Mouse (Mus musculus): ENCODE data around the gene Tmc5. TPM values are rescaled to one million over a fixed set of nuclear protein-coding genes. Genes with fewer than 3 reads are reported as not detected.
A peak's percentile ranks its signal among the peaks of the same experiment; 100 is the strongest.

Tmc5 gene
- polyA plus RNA-seq, 1 experiment from 2014 or later, result 2.4 TPM

DNA sequence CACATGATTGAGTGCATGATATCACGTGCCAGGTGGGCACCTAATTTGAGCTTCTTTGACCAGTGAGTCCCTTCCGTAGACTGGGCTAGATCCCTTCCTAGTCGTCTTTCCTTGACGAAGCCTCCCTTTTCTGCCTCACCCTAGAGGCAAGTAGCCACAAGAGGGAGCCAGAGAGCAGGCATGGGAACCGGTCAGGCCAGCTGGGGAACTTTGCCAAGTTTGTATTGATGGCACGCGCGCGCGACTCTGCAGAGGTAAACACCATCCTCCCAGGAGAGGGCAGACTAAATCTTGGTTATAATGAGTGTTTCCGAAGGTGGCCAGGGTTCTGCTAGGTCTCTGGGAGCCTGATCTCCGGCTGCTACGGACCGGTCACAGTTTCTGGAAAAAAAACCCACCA is 1.9 kb upstream of the Tmc5 start:
- Histone ChIP-seq H3K36me3 (ENCODE audit: control insufficient read depth, insufficient read depth, low read length) (no peaks in the 10 kb centered on the region), H3K27me3 (ENCODE audit: control insufficient read depth, insufficient read depth, low read length) (0 out of 2 replicates have a peak, but pooled peaks cover 5% of the 10 kb centered on the region), H3K9me3 (replicated peaks; ENCODE audit: control insufficient read depth, low read length) (no peaks in the 10 kb centered on the region), H3K9ac (ENCODE audit: low read length) (peak overlapping the region; percentile 40; the same call in 1 of the 2 replicates), H3K4me1 (ENCODE audit: control insufficient read depth, insufficient read depth, low read length) (peaks cover 22% of the 10 kb centered on the region), H3K4me2 (ENCODE audit: low read depth, low read length) (peak overlapping the region; percentile 45), H3K4me3 (replicated peaks; ENCODE audit: low read length) (peak overlapping the region; percentile 9), H3K27ac (ENCODE audit: low read length) (no peak overlapping the region)
- ATAC-seq (ENCODE audit: insufficient read depth, low FRiP score), result peak; percentile 30; the same call in 1 of the 2 replicates
- 2% methylated on average over 14 of the region's 14 CpGs for WGBS

DNA sequence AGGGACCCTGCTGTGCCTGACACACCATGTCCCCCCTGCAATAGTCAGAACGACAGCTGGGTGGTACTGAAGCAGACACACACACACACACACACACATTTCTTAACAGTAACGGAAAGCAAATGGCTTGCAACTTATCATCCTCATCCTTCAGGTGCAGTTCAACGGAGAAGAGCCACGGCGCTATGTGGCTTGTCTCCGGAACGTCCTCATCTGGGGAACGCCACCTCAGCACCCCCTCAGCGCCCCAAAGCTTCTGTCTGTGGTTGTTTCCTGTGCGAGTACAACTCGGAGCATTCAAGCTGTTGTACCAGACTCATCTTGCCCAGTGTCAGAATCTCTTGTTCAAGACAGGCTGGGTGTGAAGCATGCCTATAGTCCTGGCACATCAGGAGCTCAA is 826 bp upstream of the Tmc5 start:
- Histone ChIP-seq H3K9me3 (replicated peaks; ENCODE audit: control insufficient read depth, low read length) (no peaks in the 10 kb centered on the region), H3K27me3 (ENCODE audit: control insufficient read depth, insufficient read depth, low read length) (0 out of 2 replicates have a peak, but pooled peaks cover 5% of the 10 kb centered on the region), H3K36me3 (ENCODE audit: control insufficient read depth, insufficient read depth, low read length) (no peaks in the 10 kb centered on the region), H3K4me1 (ENCODE audit: control insufficient read depth, insufficient read depth, low read length) (peaks cover 22% of the 10 kb centered on the region), H3K27ac (ENCODE audit: low read length) (no peak overlapping the region), H3K4me3 (replicated peaks; ENCODE audit: low read length) (no peak overlapping the region), H3K9ac (ENCODE audit: low read length) (no peak overlapping the region), H3K4me2 (ENCODE audit: low read depth, low read length) (no peak overlapping the region)
- WGBS, result 76% methylated on average over 11 of the region's 11 CpGs
- ATAC-seq (ENCODE audit: insufficient read depth, low FRiP score), result no peak

GRCm38 (mm10) chr7:118599954-118600631 is 3.0 kb downstream of the Tmc5 start:
- Histone ChIP-seq H3K36me3 (ENCODE audit: control insufficient read depth, insufficient read depth, low read length) (no peaks in the 10 kb centered on the region), H3K27ac (ENCODE audit: low read length) (0 out of 2 replicates have a peak overlapping the region, but pooled peaks have one; percentile 8), H3K9ac (ENCODE audit: low read length) (no peak overlapping the region), H3K4me2 (ENCODE audit: low read depth, low read length) (peak overlapping the region; percentile 1; the same call in 1 of the 2 replicates), H3K27me3 (ENCODE audit: control insufficient read depth, insufficient read depth, low read length) (0 out of 2 replicates have a peak, but pooled peaks cover 5% of the 10 kb centered on the region), H3K9me3 (replicated peaks; ENCODE audit: control insufficient read depth, low read length) (no peaks in the 10 kb centered on the region), H3K4me1 (ENCODE audit: control insufficient read depth, insufficient read depth, low read length) (peaks cover under 1% of the 10 kb centered on the region), H3K4me3 (replicated peaks; ENCODE audit: low read length) (no peak overlapping the region)
- WGBS, result 61% methylated on average over 12 of the region's 12 CpGs
- peak; percentile 39; the same call in 1 of the 2 replicates for ATAC-seq (ENCODE audit: insufficient read depth, low FRiP score)

- Histone ChIP-seq H3K27me3 (ENCODE audit: control insufficient read depth, insufficient read depth, low read length) (no peaks in the 10 kb centered on the region), H3K4me3 (replicated peaks; ENCODE audit: low read length) (no peak overlapping the region), H3K9me3 (replicated peaks; ENCODE audit: control insufficient read depth, low read length) (no peaks in the 10 kb centered on the region), H3K4me1 (ENCODE audit: control insufficient read depth, insufficient read depth, low read length) (no peaks in the 10 kb centered on the region; the same call in 1 of the 2 replicates), H3K36me3 (ENCODE audit: control insufficient read depth, insufficient read depth, low read length) (no peaks in the 10 kb centered on the region), H3K4me2 (ENCODE audit: low read depth, low read length) (no peak overlapping the region), H3K27ac (ENCODE audit: low read length) (no peak overlapping the region), H3K9ac (ENCODE audit: low read length) (no peak overlapping the region; the same call in 1 of the 2 replicates)
- 81% methylated on average over 8 of the region's 8 CpGs for WGBS
- ATAC-seq (ENCODE audit: insufficient read depth, low FRiP score), result 0 out of 2 replicates have a peak, but pooled peaks have one; percentile 22
These were observed 7.7 kb downstream of the Tmc5 start for GRCm38 (mm10) chr7:118604842-118605241.

DNA sequence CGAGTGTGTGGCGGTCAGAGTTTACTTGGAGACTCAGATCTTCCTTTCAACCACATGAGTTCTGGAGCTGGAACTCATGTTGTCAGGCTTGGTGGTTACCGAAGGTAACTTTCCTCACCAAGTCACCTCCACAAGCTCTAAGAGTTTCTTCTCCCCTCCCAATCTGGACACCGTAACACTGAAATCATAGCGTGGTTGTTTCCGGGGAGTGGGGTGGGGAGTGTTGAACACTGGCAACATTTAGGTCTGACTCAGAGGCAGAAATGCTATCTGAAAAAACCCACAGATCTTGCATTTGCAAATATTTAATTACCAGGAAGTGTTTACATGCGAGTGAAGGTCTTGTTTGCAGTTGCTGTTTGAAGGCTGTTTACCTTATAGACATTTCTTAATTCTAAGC is 12.7 kb downstream of the Tmc5 start:
- no peaks in the 10 kb centered on the region for H3K27me3 ChIP-seq (ENCODE audit: control insufficient read depth, insufficient read depth, low read length)
- H3K9ac ChIP-seq (ENCODE audit: low read length), result no peak overlapping the region
- no peaks in the 10 kb centered on the region; the same call in 1 of the 2 replicates for H3K4me1 ChIP-seq (ENCODE audit: control insufficient read depth, insufficient read depth, low read length)
- no peak overlapping the region for H3K4me3 ChIP-seq (replicated peaks; ENCODE audit: low read length)
- H3K4me2 ChIP-seq (ENCODE audit: low read depth, low read length), result no peak overlapping the region
- no peaks in the 10 kb centered on the region for H3K36me3 ChIP-seq (ENCODE audit: control insufficient read depth, insufficient read depth, low read length)
- 72% methylated on average over 7 of the region's 7 CpGs for WGBS
- H3K27ac ChIP-seq (ENCODE audit: low read length), result no peak overlapping the region
- H3K9me3 ChIP-seq (replicated peaks; ENCODE audit: control insufficient read depth, low read length), result no peaks in the 10 kb centered on the region
- ATAC-seq (ENCODE audit: insufficient read depth, low FRiP score), result no peak

DNA sequence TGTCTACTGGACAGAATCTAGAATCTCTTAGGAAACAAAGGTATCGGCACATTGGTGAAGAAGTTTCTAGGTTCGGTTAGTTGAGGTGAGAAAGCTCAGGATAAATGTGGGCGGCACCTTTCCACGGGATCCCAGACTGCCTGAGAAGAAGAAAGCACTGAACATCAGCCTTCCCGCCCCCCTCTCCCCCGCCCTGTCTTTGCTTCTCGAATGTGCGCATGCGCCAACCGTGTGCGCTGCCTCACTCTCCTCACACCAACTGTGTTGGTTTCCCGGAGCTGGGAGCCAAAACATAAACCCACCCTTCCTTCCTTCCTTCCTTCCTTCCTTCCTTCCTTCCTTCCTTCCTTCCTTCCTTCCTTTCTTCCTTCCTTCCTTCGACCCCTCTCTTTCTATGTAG is 13.6 kb downstream of the Tmc5 start:
- H3K36me3 ChIP-seq (ENCODE audit: control insufficient read depth, insufficient read depth, low read length), result no peaks in the 10 kb centered on the region
- no peaks in the 10 kb centered on the region for H3K27me3 ChIP-seq (ENCODE audit: control insufficient read depth, insufficient read depth, low read length)
- H3K9me3 ChIP-seq (replicated peaks; ENCODE audit: control insufficient read depth, low read length), result no peaks in the 10 kb centered on the region
- 80% methylated on average over 13 of the region's 13 CpGs for WGBS
- H3K4me3 ChIP-seq (replicated peaks; ENCODE audit: low read length), result no peak overlapping the region
- no peaks in the 10 kb centered on the region for H3K4me1 ChIP-seq (ENCODE audit: control insufficient read depth, insufficient read depth, low read length)
- no peak overlapping the region for H3K27ac ChIP-seq (ENCODE audit: low read length)
- no peak for ATAC-seq (ENCODE audit: insufficient read depth, low FRiP score)
- no peak overlapping the region for H3K4me2 ChIP-seq (ENCODE audit: low read depth, low read length)
- H3K9ac ChIP-seq (ENCODE audit: low read length), result no peak overlapping the region

GRCm38 (mm10) chr7:118611185-118611749 is 14.2 kb downstream of the Tmc5 start:
- WGBS, result 72% methylated on average over 4 of the region's 4 CpGs
- Histone ChIP-seq H3K36me3 (ENCODE audit: control insufficient read depth, insufficient read depth, low read length) (no peaks in the 10 kb centered on the region), H3K4me3 (replicated peaks; ENCODE audit: low read length) (no peak overlapping the region), H3K9ac (ENCODE audit: low read length) (no peak overlapping the region), H3K27ac (ENCODE audit: low read length) (no peak overlapping the region), H3K9me3 (replicated peaks; ENCODE audit: control insufficient read depth, low read length) (no peaks in the 10 kb centered on the region), H3K27me3 (ENCODE audit: control insufficient read depth, insufficient read depth, low read length) (no peaks in the 10 kb centered on the region), H3K4me2 (ENCODE audit: low read depth, low read length) (no peak overlapping the region), H3K4me1 (ENCODE audit: control insufficient read depth, insufficient read depth, low read length) (no peaks in the 10 kb centered on the region)
- ATAC-seq (ENCODE audit: insufficient read depth, low FRiP score), result peak; percentile 67

GRCm38 (mm10) chr7:118611933-118612332 is 14.8 kb downstream of the Tmc5 start:
- no peak overlapping the region for H3K27ac ChIP-seq (ENCODE audit: low read length)
- WGBS, result 53% methylated on average over 8 of the region's 8 CpGs
- no peaks in the 10 kb centered on the region for H3K4me1 ChIP-seq (ENCODE audit: control insufficient read depth, insufficient read depth, low read length)
- no peak overlapping the region for H3K9ac ChIP-seq (ENCODE audit: low read length)
- ATAC-seq (ENCODE audit: insufficient read depth, low FRiP score), result no peak
- H3K4me2 ChIP-seq (ENCODE audit: low read depth, low read length), result no peak overlapping the region
- no peak overlapping the region for H3K4me3 ChIP-seq (replicated peaks; ENCODE audit: low read length)
- H3K36me3 ChIP-seq (ENCODE audit: control insufficient read depth, insufficient read depth, low read length), result no peaks in the 10 kb centered on the region
- no peaks in the 10 kb centered on the region for H3K27me3 ChIP-seq (ENCODE audit: control insufficient read depth, insufficient read depth, low read length)
- no peaks in the 10 kb centered on the region for H3K9me3 ChIP-seq (replicated peaks; ENCODE audit: control insufficient read depth, low read length)

- 70% methylated on average over 13 of the region's 13 CpGs for WGBS
- H3K36me3 ChIP-seq (ENCODE audit: control insufficient read depth, insufficient read depth, low read length), result no peaks in the 10 kb centered on the region
- ATAC-seq (ENCODE audit: insufficient read depth, low FRiP score), result no peak
- H3K27me3 ChIP-seq (ENCODE audit: control insufficient read depth, insufficient read depth, low read length), result no peaks in the 10 kb centered on the region
- H3K4me1 ChIP-seq (ENCODE audit: control insufficient read depth, insufficient read depth, low read length), result no peaks in the 10 kb centered on the region
- H3K27ac ChIP-seq (ENCODE audit: low read length), result no peak overlapping the region
- no peak overlapping the region for H3K4me2 ChIP-seq (ENCODE audit: low read depth, low read length)
- no peaks in the 10 kb centered on the region for H3K9me3 ChIP-seq (replicated peaks; ENCODE audit: control insufficient read depth, low read length)
- no peak overlapping the region for H3K9ac ChIP-seq (ENCODE audit: low read length)
- H3K4me3 ChIP-seq (replicated peaks; ENCODE audit: low read length), result no peak overlapping the region
These were observed 17.0 kb downstream of the Tmc5 start for GRCm38 (mm10) chr7:118614076-118614475.

Measured in stomach, embryonic 16.5 days (tissue).